Mouse (Mus musculus) intestine, postnatal 0 days (tissue): Measurements from ENCODE around the gene Pde12. TPM values are rescaled to one million over a fixed set of nuclear protein-coding genes. Genes with fewer than 3 reads are reported as not detected.
A peak's percentile ranks its signal among the peaks of the same experiment; 100 is the strongest.
"Not testable (repeated sequence)": the region's sequence is repeated elsewhere in the genome, so short reads cannot be mapped to it uniquely, and the experiment has no call there.

Source experiments
- ATAC-seq: fragments of 200-750 bp; cut with Nextera tagmentation; 2 replicates; pipeline ENCODE4 v1.8.0; 2017; ENCODE audit warnings: mild to moderate bottlenecking, moderate TSS enrichment, moderate library complexity
- H3K27ac ChIP-seq: fragments of 300-500 bp; sonication (generic); 2 replicates; pipeline ENCODE4 v1.5.1; 2014; ENCODE audit warnings: mild to moderate bottlenecking, low read depth, low read length, moderate library complexity
- H3K27me3 ChIP-seq: fragments of 300-500 bp; sonication (generic); replicated peaks from 2 replicates; pipeline ENCODE4 v1.6.1; 2014; ENCODE audit warnings: low read length, mixed read lengths; ENCODE audit not compliant: control insufficient read depth, insufficient read depth
- H3K36me3 ChIP-seq: fragments of 300-500 bp; sonication (generic); 2 replicates; pipeline ENCODE4 v1.6.1; 2014; ENCODE audit warnings: mild to moderate bottlenecking, moderate library complexity; ENCODE audit not compliant: control insufficient read depth, insufficient read depth
- H3K4me1 ChIP-seq: fragments of 300-500 bp; sonication (generic); replicated peaks from 2 replicates; pipeline ENCODE4 v1.6.1; 2014; ENCODE audit warnings: antibody characterized with exemption, low read length, mixed read lengths; ENCODE audit not compliant: control insufficient read depth, insufficient read depth
- H3K4me2 ChIP-seq: fragments of 300-500 bp; sonication (generic); replicated peaks from 2 replicates; pipeline ENCODE4 v1.6.1; 2014; ENCODE audit warnings: low read depth, mild to moderate bottlenecking, moderate library complexity
- H3K4me3 ChIP-seq: fragments of 300-500 bp; sonication (generic); 2 replicates; pipeline ENCODE4 v1.5.1; 2014; ENCODE audit warnings: low read depth, low read length
- H3K9ac ChIP-seq: fragments of 300-500 bp; sonication (generic); 2 replicates; pipeline ENCODE4 v1.6.1; 2014; ENCODE audit warnings: mild to moderate bottlenecking, low read depth, low read length
- H3K9me3 ChIP-seq: fragments of 300-500 bp; sonication (generic); 2 replicates; pipeline ENCODE4 v1.6.1; 2016; ENCODE audit warnings: mixed run types; ENCODE audit not compliant: control insufficient read depth
- CTCF ChIP-seq: sonication (generic); IDR thresholded peaks from 2 replicates; pipeline ENCODE4 v1.5.1; 2016; ENCODE audit warnings: low read depth, mild to moderate bottlenecking, control low read depth, antibody characterized with exemption, moderate library complexity
- WGBS: fragments of 180-500 bp; shearing (Covaris S2); extraction: QIAGEN DNeasy Blood & Tissue Kit; methylation state at CpG from one replicate; pipeline ENCODE4 v1.1.7; 2014; 5-methylcytosine and 5-hydroxymethylcytosine counted together
- polyA plus RNA-seq: library from polyadenylated mRNA; unstranded; fragments of >200 nt; fragmentation: Nextera tagmentation; extraction: Ambion mirVana; gene quantifications from 2 replicates; pipeline ENCODE4 v1.2.1, GENCODE M21; 2015

Pde12 gene
- polyA plus RNA-seq = 6.9 and 7.6 TPM in 2 replicates

GRCm38 (mm10) chr14:26669292-26670073 lies at the start of gene Pde12:
Gene Pde12 (minus strand): TSS chr14:26669883.
- Histone ChIP-seq H3K4me2 (peak within 1 kb of the TSS; percentile 94), H3K4me3 (peak within 1 kb of the TSS; percentile 89), H3K27ac (peak within 1 kb of the TSS; percentile 90), H3K9me3 (no peaks in the 10 kb centered on the region), H3K9ac (peak within 1 kb of the TSS; percentile 81), H3K36me3 (peaks cover 14% of the 10 kb centered on the region), H3K27me3 (no peaks in the 10 kb centered on the region), H3K4me1 (peaks cover 5% of the 10 kb centered on the region; the same call in 1 of the 2 replicates)
- under 1% methylated on average over 70 of the region's 70 CpGs for WGBS
- peak; percentile 89 for ATAC-seq
- TF ChIP-seq CTCF = no peak

- H3K27ac ChIP-seq = not testable (repeated sequence)
- 84% methylated on average over 5 of the region's 5 CpGs for WGBS
These were observed 35.6 kb upstream of the Pde12 start for GRCm38 (mm10) chr14:26705246-26705645.

GRCm38 (mm10) chr14:26697912-26698311 lies 28.2 kb upstream of the Pde12 start:
- Histone ChIP-seq H3K27ac (no peak overlapping the region), H3K4me2 (no peak overlapping the region), H3K27me3 (no peaks in the 10 kb centered on the region), H3K4me1 (no peaks in the 10 kb centered on the region), H3K9me3 (no peaks in the 10 kb centered on the region), H3K9ac (no peak overlapping the region), H3K4me3 (no peak overlapping the region), H3K36me3 (no peaks in the 10 kb centered on the region)
- peak; percentile 68 for TF ChIP-seq CTCF
- ATAC-seq = no peak

More at GRCm38 (mm10) chr14:26705246-26705645, 35.6 kb upstream of the Pde12 start:
- H3K4me2 ChIP-seq, H3K9ac ChIP-seq, H3K4me3 ChIP-seq, ATAC-seq, H3K4me1 ChIP-seq, H3K36me3 ChIP-seq, H3K27me3 ChIP-seq, H3K9me3 ChIP-seq: not testable (repeated sequence)
- TF ChIP-seq CTCF = 0 out of 2 replicates have a peak, but pooled peaks have one; percentile 12

- WGBS = 72% methylated on average over 3 of the region's 3 CpGs
- no peak for ATAC-seq
- no peak for TF ChIP-seq CTCF
- H3K27ac ChIP-seq = no peak within 1 kb of the TSS
- no peaks in the 10 kb centered on the region for H3K36me3 ChIP-seq
- H3K9me3 ChIP-seq = no peaks in the 10 kb centered on the region
- H3K4me3 ChIP-seq = no peak within 1 kb of the TSS
- H3K4me2 ChIP-seq = no peak within 1 kb of the TSS
- no peaks in the 10 kb centered on the region for H3K4me1 ChIP-seq
- no peak within 1 kb of the TSS for H3K9ac ChIP-seq
- H3K27me3 ChIP-seq = no peaks in the 10 kb centered on the region
These were observed 23.3 kb upstream of the Pde12 start, which contains the start of gene Dnah12 for GRCm38 (mm10) chr14:26692974-26693373. Gene Dnah12 (plus strand): TSS chr14:26693274.

- H3K4me3 ChIP-seq = no peak overlapping the region
- no peaks in the 10 kb centered on the region for H3K4me1 ChIP-seq
- H3K4me2 ChIP-seq = no peak overlapping the region
- TF ChIP-seq CTCF = no peak
- H3K27me3 ChIP-seq = no peaks in the 10 kb centered on the region
- 39% methylated on average over 2 of the region's 2 CpGs for WGBS
- no peaks in the 10 kb centered on the region for H3K9me3 ChIP-seq
- no peak for ATAC-seq
- H3K9ac ChIP-seq = no peak overlapping the region
- H3K36me3 ChIP-seq = no peaks in the 10 kb centered on the region
- H3K27ac ChIP-seq = no peak overlapping the region
These were observed 21.7 kb upstream of the Pde12 start for GRCm38 (mm10) chr14:26691363-26691762.

- Histone ChIP-seq H3K9ac (no peak overlapping the region), H3K27ac (no peak overlapping the region), H3K9me3 (no peaks in the 10 kb centered on the region), H3K36me3 (no peaks in the 10 kb centered on the region), H3K4me1 (no peaks in the 10 kb centered on the region), H3K4me2 (no peak overlapping the region), H3K4me3 (no peak overlapping the region), H3K27me3 (no peaks in the 10 kb centered on the region)
- WGBS = 50% methylated on average over 2 of the region's 2 CpGs
- no peak for ATAC-seq
- TF ChIP-seq CTCF = no peak
These were observed 21.0 kb upstream of the Pde12 start for GRCm38 (mm10) chr14:26690727-26691126.
